Mouse (Mus musculus): ENCODE measurements around the gene Hpf1.

Hpf1 gene

DNA sequence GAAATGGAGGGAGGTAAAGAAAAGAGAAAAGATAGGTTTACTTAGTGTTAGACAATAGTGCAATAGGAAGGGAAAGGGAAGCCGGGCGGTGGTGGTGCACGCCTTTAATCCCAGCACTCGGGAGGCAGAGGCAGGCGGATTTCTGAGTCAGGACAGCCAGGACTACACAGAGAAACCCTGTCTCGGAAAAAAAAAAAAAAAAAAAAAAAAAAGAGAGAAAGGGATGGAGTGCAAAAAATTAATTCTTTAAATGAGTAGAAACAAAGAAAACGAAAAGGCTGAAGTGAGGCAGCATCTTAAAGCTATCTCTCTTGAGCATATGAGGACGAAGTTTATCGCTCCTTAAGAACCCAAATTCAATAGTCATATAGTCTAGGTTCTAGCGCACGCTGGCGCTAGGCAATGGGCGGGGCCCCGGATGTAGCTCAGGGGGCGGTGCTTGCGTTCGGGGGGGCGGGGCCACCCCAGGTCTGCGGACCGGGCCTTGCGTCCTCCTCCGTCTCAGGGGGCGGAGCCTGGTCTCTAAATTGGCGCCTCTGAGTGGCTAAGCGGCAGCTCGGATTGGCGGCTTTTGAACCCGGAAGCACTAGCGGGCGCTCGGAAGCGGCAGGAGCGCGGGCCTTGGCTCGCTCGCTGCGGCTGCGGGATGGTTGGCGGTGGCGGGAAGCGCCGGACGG is at the start of gene Hpf1:
TSS of gene Hpf1 (plus strand) at position 576 of the 677 bp plus-strand sequence.
- DNase-seq (ENCODE audit: low spot score), result peak; percentile 60

- no peak for DNase-seq (ENCODE audit: low spot score)
Observed at GRCm38 (mm10) chr8:60842388-60842787, 47.8 kb upstream of the Hpf1 start.

GRCm38 (mm10) chr8:60857559-60857958 is 32.7 kb upstream of the Hpf1 start:
- no peak for DNase-seq (ENCODE audit: low spot score)

DNA sequence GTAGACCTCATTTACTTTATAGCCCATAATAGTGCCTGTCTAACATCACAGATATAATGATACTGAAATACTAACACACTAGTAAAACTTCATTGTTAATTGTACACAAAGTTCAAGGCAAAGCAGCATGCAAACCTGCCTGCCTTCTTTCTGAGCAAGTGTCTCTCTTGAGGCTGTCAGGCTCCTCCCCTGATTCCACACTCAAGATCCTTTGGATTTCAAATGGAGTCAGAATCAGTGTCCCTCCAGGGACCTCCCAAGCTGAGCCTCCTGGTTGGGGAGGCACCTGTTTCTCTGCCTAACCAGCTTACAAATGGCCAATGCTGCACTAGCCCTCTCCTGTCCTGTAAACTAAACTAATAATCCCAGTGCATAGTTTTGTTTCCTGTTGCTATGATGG is 32.1 kb upstream of the Hpf1 start:
- no peak for DNase-seq (ENCODE audit: low spot score)

- DNase-seq (ENCODE audit: low spot score), result no peak
Observed at GRCm38 (mm10) chr8:60858911-60859476, 31.2 kb upstream of the Hpf1 start.

- DNase-seq (ENCODE audit: low spot score), result peak; percentile 32
Observed at GRCm38 (mm10) chr8:60859605-60860004, 30.6 kb upstream of the Hpf1 start.

GRCm38 (mm10) chr8:60860749-60861148 is 29.5 kb upstream of the Hpf1 start:
- DNase-seq (ENCODE audit: low spot score), result no peak

- DNase-seq (ENCODE audit: low spot score), result no peak
Observed at GRCm38 (mm10) chr8:60861783-60862182, 28.4 kb upstream of the Hpf1 start.

- no peak for DNase-seq (ENCODE audit: low spot score)
Observed at GRCm38 (mm10) chr8:60864875-60865274, 25.3 kb upstream of the Hpf1 start.

DNA sequence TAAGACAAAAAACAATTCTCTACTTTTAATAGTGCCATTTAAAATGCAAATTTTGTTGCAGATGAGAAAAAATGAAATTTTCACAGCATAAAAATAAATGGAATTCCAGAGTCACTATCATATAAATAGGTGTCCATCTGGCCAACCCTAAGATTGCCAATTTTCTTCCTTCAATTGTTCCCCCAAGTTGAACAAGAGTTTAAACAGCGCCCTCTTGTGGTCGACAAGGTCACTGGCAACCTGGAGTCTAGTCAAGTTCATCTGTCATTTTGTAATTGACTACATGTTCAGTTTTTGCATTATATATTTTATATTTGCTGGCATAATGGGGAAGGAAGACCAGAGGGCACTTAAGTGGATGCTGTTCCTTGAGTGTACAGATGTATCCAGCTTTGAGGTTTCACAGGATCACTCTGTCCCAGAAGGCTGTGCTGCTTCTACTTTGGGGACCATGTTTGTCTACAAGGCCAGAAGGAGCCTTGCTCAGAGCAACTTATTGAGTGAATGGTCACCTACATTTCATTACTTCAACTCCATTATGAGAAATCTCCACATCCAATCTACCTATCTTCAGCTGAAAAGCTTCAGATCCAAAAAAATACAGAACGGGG is 24.6 kb upstream of the Hpf1 start:
- DNase-seq (ENCODE audit: low spot score), result peak; percentile 73

GRCm38 (mm10) chr8:60867468-60868115 is 22.6 kb upstream of the Hpf1 start:
- DNase-seq (ENCODE audit: low spot score), result peak; percentile 54

DNA sequence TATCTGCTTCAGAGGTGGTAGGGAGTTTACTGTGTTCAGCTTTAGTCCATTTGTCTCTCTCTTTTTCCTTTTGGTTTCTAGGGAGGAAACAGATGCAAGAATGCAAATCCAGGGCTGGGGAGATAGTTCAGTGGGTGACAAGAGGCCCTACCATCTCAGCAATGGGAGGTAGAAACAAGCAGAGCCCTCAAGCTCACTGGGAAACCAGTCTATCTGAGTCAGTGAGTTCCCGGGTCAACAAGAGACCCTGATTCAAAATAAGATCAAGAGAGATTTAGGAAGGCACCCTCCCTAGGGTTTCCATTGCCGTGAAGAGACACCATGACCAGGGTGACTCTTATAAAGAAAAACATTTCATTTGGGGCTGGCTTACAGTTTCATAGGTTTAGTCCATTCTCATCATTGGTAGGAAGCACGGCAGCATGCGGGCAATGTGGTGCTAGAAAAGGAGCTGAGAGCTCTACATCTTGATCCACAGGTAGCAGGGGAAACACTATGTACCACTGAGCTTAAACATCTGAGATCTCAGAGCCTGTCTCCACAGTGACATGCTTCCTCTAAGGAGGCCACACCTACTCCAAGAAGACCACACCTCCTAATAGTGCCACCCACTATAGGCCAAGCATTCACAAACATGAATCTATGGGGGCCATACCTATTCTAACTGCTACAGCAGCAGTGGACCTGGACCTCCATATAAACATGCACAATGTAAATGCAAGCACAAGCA is 21.8 kb upstream of the Hpf1 start:
- no peak for DNase-seq (ENCODE audit: low spot score)

GRCm38 (mm10) chr8:60869761-60870160 is 20.5 kb upstream of the Hpf1 start:
- DNase-seq (ENCODE audit: low spot score), result no peak

DNA sequence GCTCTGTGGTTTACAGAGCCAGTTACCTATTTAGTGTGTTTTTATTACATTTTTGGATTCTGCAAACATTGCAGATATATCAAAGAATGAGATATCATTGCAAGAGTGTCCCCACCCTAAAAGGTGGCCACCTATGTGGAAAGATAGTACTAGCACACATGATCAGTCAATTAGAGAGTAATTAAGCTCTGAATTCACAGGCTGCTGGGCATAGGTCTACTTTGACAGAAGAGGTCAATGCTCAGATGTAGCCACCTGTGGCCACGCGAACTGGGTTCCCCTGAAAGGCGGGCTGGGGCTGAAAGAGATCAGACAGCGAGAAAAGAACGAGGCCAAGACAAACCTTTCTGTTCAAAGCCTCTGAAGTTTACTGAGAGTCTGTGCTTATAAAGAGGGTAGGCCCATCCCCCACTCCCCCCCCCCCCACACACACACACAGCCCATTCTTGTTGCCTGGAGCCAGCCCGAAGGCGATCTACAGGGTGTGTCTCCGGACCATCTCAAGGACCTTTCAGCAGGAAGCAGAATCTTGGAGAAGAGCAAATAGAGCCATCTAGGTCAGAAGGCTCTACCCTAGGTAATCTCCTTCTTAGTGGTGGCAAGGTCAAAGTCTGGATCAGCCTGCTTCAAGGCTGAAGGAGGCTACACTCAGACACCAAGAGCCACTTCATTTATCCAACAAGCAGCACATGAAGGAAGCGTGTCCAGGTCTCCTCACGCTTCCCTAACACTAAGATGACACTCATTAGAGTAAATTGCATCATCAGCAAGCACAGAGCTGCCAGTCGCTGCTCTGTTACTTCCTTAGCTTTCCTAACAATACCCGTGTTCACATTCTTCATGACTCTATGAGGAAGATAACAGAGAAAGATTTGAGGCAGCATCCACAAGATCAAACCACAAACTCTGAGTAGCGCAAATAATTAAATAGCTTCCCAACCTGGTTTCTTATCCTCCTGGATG is 19.7 kb upstream of the Hpf1 start:
- DNase-seq (ENCODE audit: low spot score), result no peak

GRCm38 (mm10) chr8:60878617-60879016 is 11.6 kb upstream of the Hpf1 start:
- DNase-seq (ENCODE audit: low spot score), result no peak

GRCm38 (mm10) chr8:60883419-60884137 is 6.6 kb upstream of the Hpf1 start:
- DNase-seq (ENCODE audit: low spot score), result no peak

GRCm38 (mm10) chr8:60886736-60887135 is 3.5 kb upstream of the Hpf1 start:
- no peak for DNase-seq (ENCODE audit: low spot score)

DNA sequence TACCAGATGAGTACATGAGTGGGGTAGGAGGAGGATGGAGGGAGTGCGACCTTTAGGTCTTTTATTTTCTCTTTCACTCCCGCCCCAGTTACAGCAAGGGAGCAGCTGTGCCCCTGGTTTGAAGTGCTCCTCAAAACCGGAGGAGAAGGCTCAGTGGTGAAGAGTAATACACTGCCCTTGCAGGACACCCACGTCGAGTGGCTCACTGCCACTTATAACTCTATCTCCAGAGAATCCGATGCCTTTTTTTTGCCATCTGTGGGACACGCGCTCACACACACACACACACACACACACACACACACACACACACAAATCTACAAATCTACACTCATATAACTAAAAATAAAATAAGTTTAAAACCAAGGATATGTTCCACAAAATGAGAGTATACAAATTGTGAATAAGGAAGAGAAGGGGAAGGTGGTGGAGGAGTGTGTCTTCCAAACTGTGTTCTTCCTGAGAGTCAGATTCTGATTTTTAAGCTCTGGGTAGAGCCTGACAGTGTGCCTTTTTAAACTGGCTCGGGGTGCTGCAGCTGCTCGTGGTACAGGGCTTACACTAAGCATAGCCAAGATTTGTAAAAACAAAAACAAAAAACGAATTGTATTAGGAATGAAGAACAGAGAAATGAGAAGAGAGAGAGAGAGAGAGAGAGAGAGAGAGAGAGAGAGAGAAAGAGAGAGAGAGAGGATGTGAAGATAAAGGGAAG is 931 bp upstream of the Hpf1 start:
- no peak for DNase-seq (ENCODE audit: low spot score)

- DNase-seq (ENCODE audit: low spot score), result no peak
Observed at GRCm38 (mm10) chr8:60890520-60890874, 279 bp downstream of the Hpf1 start.

GRCm38 (mm10) chr8:60891757-60892156 is 1.5 kb downstream of the Hpf1 start:
- no peak for DNase-seq (ENCODE audit: low spot score)

Data from layer of hippocampus, adult 9-10 months (tissue).